Mouse (Mus musculus): ENCODE data around the gene Fgfr2. TPM values are rescaled to one million over a fixed set of nuclear protein-coding genes. Genes with fewer than 3 reads are reported as not detected.

Gene Fgfr2
- total RNA-seq, 1 experiment from 2014 or later, result not detected

GRCm38 (mm10) chr7:130261684-130262527 is 2861.2 kb downstream of the Fgfr2 start:
- no peak for ATAC-seq (replicated peaks in 1 of 2; ENCODE audit: insufficient read depth in 1 of 2, low FRiP score in 2 of 2, low TSS enrichment in 1 of 2, low read depth in 1 of 2, poor library complexity in 2 of 2, severe bottlenecking in 2 of 2)

GRCm38 (mm10) chr7:130260905-130261683 is 2862.1 kb downstream of the Fgfr2 start:
- no peak for ATAC-seq (replicated peaks in 1 of 2; ENCODE audit: insufficient read depth in 1 of 2, low FRiP score in 2 of 2, low TSS enrichment in 1 of 2, low read depth in 1 of 2, poor library complexity in 2 of 2, severe bottlenecking in 2 of 2)

- no peak for ATAC-seq (replicated peaks in 1 of 2; ENCODE audit: insufficient read depth in 1 of 2, low FRiP score in 2 of 2, low TSS enrichment in 1 of 2, low read depth in 1 of 2, poor library complexity in 2 of 2, severe bottlenecking in 2 of 2)
Measured at GRCm38 (mm10) chr7:130260060-130260459, 2863.1 kb downstream of the Fgfr2 start.

GRCm38 (mm10) chr7:130258704-130259295 is 2864.3 kb downstream of the Fgfr2 start:
- no peak for ATAC-seq (replicated peaks in 1 of 2; ENCODE audit: insufficient read depth in 1 of 2, low FRiP score in 2 of 2, low TSS enrichment in 1 of 2, low read depth in 1 of 2, poor library complexity in 2 of 2, severe bottlenecking in 2 of 2)

- ATAC-seq (replicated peaks in 1 of 2; ENCODE audit: insufficient read depth in 1 of 2, low FRiP score in 2 of 2, low TSS enrichment in 1 of 2, low read depth in 1 of 2, poor library complexity in 2 of 2, severe bottlenecking in 2 of 2), result no peak
Measured at GRCm38 (mm10) chr7:130257991-130258703, 2865.0 kb downstream of the Fgfr2 start.

GRCm38 (mm10) chr7:130253264-130253663 is 2869.9 kb downstream of the Fgfr2 start:
- ATAC-seq (replicated peaks in 1 of 2; ENCODE audit: insufficient read depth in 1 of 2, low FRiP score in 2 of 2, low TSS enrichment in 1 of 2, low read depth in 1 of 2, poor library complexity in 2 of 2, severe bottlenecking in 2 of 2), result no peak

- no peak for ATAC-seq (replicated peaks in 1 of 2; ENCODE audit: insufficient read depth in 1 of 2, low FRiP score in 2 of 2, low TSS enrichment in 1 of 2, low read depth in 1 of 2, poor library complexity in 2 of 2, severe bottlenecking in 2 of 2)
Measured at GRCm38 (mm10) chr7:130251936-130252523, 2871.1 kb downstream of the Fgfr2 start.

GRCm38 (mm10) chr7:130250994-130251393 is 2872.2 kb downstream of the Fgfr2 start:
- ATAC-seq (replicated peaks in 1 of 2; ENCODE audit: insufficient read depth in 1 of 2, low FRiP score in 2 of 2, low TSS enrichment in 1 of 2, low read depth in 1 of 2, poor library complexity in 2 of 2, severe bottlenecking in 2 of 2), result no peak

GRCm38 (mm10) chr7:130248403-130248802 is 2874.7 kb downstream of the Fgfr2 start:
- no peak for ATAC-seq (replicated peaks in 1 of 2; ENCODE audit: insufficient read depth in 1 of 2, low FRiP score in 2 of 2, low TSS enrichment in 1 of 2, low read depth in 1 of 2, poor library complexity in 2 of 2, severe bottlenecking in 2 of 2)

- no peak for ATAC-seq (replicated peaks in 1 of 2; ENCODE audit: insufficient read depth in 1 of 2, low FRiP score in 2 of 2, low TSS enrichment in 1 of 2, low read depth in 1 of 2, poor library complexity in 2 of 2, severe bottlenecking in 2 of 2)
Measured at GRCm38 (mm10) chr7:130247831-130248230, 2875.3 kb downstream of the Fgfr2 start.

GRCm38 (mm10) chr7:130246483-130246882 is 2876.7 kb downstream of the Fgfr2 start:
- ATAC-seq (replicated peaks in 1 of 2; ENCODE audit: insufficient read depth in 1 of 2, low FRiP score in 2 of 2, low TSS enrichment in 1 of 2, low read depth in 1 of 2, poor library complexity in 2 of 2, severe bottlenecking in 2 of 2), result no peak

GRCm38 (mm10) chr7:130244545-130244944 is 2878.6 kb downstream of the Fgfr2 start:
- no peak for ATAC-seq (replicated peaks in 1 of 2; ENCODE audit: insufficient read depth in 1 of 2, low FRiP score in 2 of 2, low TSS enrichment in 1 of 2, low read depth in 1 of 2, poor library complexity in 2 of 2, severe bottlenecking in 2 of 2)

GRCm38 (mm10) chr7:130243811-130244210 is 2879.3 kb downstream of the Fgfr2 start:
- no peak for ATAC-seq (replicated peaks in 1 of 2; ENCODE audit: insufficient read depth in 1 of 2, low FRiP score in 2 of 2, low TSS enrichment in 1 of 2, low read depth in 1 of 2, poor library complexity in 2 of 2, severe bottlenecking in 2 of 2)

GRCm38 (mm10) chr7:130240191-130240590 is 2883.0 kb downstream of the Fgfr2 start:
- no peak for ATAC-seq (replicated peaks in 1 of 2; ENCODE audit: insufficient read depth in 1 of 2, low FRiP score in 2 of 2, low TSS enrichment in 1 of 2, low read depth in 1 of 2, poor library complexity in 2 of 2, severe bottlenecking in 2 of 2)

- ATAC-seq (replicated peaks in 1 of 2; ENCODE audit: insufficient read depth in 1 of 2, low FRiP score in 2 of 2, low TSS enrichment in 1 of 2, low read depth in 1 of 2, poor library complexity in 2 of 2, severe bottlenecking in 2 of 2), result no peak
Measured at GRCm38 (mm10) chr7:130237244-130237643, 2885.9 kb downstream of the Fgfr2 start.

- no peak for ATAC-seq (replicated peaks in 1 of 2; ENCODE audit: insufficient read depth in 1 of 2, low FRiP score in 2 of 2, low TSS enrichment in 1 of 2, low read depth in 1 of 2, poor library complexity in 2 of 2, severe bottlenecking in 2 of 2)
Measured at GRCm38 (mm10) chr7:130233777-130234176, 2889.4 kb downstream of the Fgfr2 start.

GRCm38 (mm10) chr7:130230034-130230433 is 2893.1 kb downstream of the Fgfr2 start:
- ATAC-seq (replicated peaks in 1 of 2; ENCODE audit: insufficient read depth in 1 of 2, low FRiP score in 2 of 2, low TSS enrichment in 1 of 2, low read depth in 1 of 2, poor library complexity in 2 of 2, severe bottlenecking in 2 of 2), result no peak

Measured in hematopoietic stem cell, adult 5-6 weeks (primary cell).